ENCODE assay signal across 8 mouse cellular contexts in the genomic region with DNA sequence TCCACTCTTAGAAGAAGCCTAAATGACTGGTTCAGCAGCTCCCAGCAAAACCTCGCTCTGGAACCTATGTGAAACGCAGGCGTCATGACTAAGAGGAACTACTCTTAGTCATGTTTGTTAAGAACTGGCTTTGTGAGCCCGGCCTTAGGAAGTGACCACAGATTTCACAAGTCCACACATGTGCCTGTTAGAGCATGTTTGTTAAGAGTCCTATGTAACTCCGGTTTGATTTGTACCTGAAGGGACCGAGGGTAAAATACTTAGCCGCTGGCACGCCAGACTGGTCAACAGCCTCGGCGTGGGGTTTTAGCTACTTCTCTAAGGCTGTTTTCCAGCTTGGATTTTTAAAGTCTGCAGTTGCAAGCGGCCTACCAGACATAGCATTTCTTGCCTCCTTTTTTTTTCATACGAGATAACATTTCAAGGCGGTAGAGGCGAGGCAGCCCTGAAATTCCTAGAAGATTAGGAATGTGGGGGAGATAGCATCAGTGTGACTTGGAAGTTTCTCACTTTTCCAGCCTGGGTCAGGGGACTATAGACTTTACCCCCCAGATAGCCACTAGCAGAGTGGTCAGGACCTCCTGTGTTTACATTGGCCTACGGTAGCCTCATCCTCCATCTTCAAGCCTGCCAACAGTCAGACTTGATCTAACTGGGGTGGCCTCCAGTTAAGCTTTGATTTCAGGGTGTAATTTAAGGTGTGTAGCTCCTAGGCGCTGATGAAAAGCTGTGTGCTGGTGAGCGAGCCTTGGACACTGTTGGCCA. TPM values are rescaled to one million over a fixed set of nuclear protein-coding genes. Genes with fewer than 3 reads are reported as not detected.
DNase-seq lines count a peak whose midpoint lies in the region; ATAC-seq lines count a peak whose summit lies in the region.

No protein-coding gene starts in this region.

- no peaks in the 10 kb centered on the region for H3K9me3 ChIP-seq in kidney, embryonic 16.5 days (ENCODE audit: low read length)

- 0 out of 2 replicates have a peak overlapping the region, but pooled peaks have one; percentile 40 for H3K27ac ChIP-seq in kidney, embryonic 16.5 days (ENCODE audit: low read length)

- peak; percentile 46; the same call in 1 of the 2 replicates for ATAC-seq in kidney, embryonic 16.5 days (ENCODE audit: low FRiP score, low TSS enrichment)

- H3K36me3 ChIP-seq in kidney, embryonic 16.5 days (ENCODE audit: insufficient read depth, low read length) = no peaks in the 10 kb centered on the region

- H3K4me3 ChIP-seq in kidney, embryonic 16.5 days (ENCODE audit: low read length) = no peak overlapping the region

- H3K27me3 ChIP-seq in kidney, embryonic 16.5 days (ENCODE audit: insufficient read depth, low read length) = no peaks in the 10 kb centered on the region

- H3K4me2 ChIP-seq in kidney, embryonic 16.5 days (replicated peaks; ENCODE audit: low read depth, low read length) = peak overlapping the region; percentile 53

- DNase-seq in 3T3-L1 (ENCODE audit: low read depth, low spot score) (peak; percentile 39), NIH3T3 (ENCODE audit: low read depth) (peak; percentile 44)
- DNase-seq in heart, adult 8-10 months (ENCODE audit: low spot score) = peak; percentile 37
- peak; percentile 75 for DNase-seq in lung, postnatal 36 days
- no peak for DNase-seq in frontal cortex, postnatal 25 days (ENCODE audit: low spot score in 2 of 2)
- no peak for DNase-seq in T-cell, adult 2 months (ENCODE audit: low spot score)
- no peak for DNase-seq in right cerebral cortex, postnatal 10 days (ENCODE audit: low spot score in 2 of 2)

- peaks cover 16% of the 10 kb centered on the region for H3K4me1 ChIP-seq in kidney, embryonic 16.5 days (ENCODE audit: insufficient read depth, low read length)

- H3K9ac ChIP-seq in kidney, embryonic 16.5 days (replicated peaks; ENCODE audit: low read length) = 0 out of 2 replicates have a peak overlapping the region, but pooled peaks have one; percentile 48

- 47% methylated on average over 17 of the region's 17 CpGs for WGBS in kidney, embryonic 16.5 days

RNA-seq across cellular contexts. Expression of a gene that starts 28.8 kb away (rescaled TPM):
- 100 to 1,000 TPM in 3 of 4 experiments, 10 to 100 TPM in 1; 91.8 to 121 (median 111) TPM for total RNA-seq in heart, adult 8-10 months (2022)
- 158 and 166 TPM in 2 replicates for polyA plus RNA-seq in kidney, embryonic 16.5 days (2015; fragmentation: Nextera tagmentation; extraction: Ambion mirVana)

RNA-seq across cellular contexts. Expression of a gene that starts 56.7 kb away (rescaled TPM):
- 10 to 100 TPM; 14.9 to 16.4 (median 15.7) TPM for total RNA-seq in heart, adult 8-10 months (2022)
- 14.3 and 17.0 TPM in 2 replicates for polyA plus RNA-seq in kidney, embryonic 16.5 days (2015; fragmentation: Nextera tagmentation; extraction: Ambion mirVana)

Comparison
In these comparisons a context has a peak if more than half of its experiments do, and no peak if none do; other contexts are left out.
1. DNase-seq: peak in 3T3-L1 (single experiment), NIH3T3 (single experiment), heart, adult 8-10 months (single experiment) and lung, postnatal 36 days (single experiment); none in frontal cortex, postnatal 25 days (0 of 2), T-cell, adult 2 months (single experiment) and right cerebral cortex, postnatal 10 days (0 of 2).